Mouse (Mus musculus): ENCODE results near the gene Slc6a11.

Gene Slc6a11

GRCm38 (mm10) chr6:114264426-114264825 lies 133.4 kb downstream of the Slc6a11 start:
- no peak for DNase-seq (ENCODE audit: low read depth, low spot score)

DNA sequence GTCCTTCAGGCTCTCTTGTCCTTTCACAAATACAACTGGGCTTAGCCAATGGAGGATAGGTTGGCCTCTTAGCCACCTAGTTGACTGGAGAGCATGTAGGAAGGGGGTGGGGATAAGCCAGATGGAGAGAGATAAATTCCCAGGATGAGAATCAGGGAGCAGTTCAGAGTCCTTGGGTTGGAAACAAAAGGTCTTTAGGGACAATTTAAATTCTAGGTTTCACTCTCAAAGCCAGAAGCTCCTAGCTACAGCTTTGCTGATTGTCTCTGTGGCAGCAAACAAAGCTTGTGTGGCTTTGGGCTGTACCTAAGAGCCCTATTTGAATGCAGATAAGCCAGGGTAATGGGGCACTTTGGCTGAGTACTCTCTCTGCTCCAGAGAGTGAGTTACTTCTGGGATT lies 135.2 kb downstream of the Slc6a11 start:
- no peak for DNase-seq (ENCODE audit: low read depth, low spot score)

- DNase-seq (ENCODE audit: low read depth, low spot score), result no peak
These were observed 136.9 kb downstream of the Slc6a11 start for GRCm38 (mm10) chr6:114267979-114268378.

DNA sequence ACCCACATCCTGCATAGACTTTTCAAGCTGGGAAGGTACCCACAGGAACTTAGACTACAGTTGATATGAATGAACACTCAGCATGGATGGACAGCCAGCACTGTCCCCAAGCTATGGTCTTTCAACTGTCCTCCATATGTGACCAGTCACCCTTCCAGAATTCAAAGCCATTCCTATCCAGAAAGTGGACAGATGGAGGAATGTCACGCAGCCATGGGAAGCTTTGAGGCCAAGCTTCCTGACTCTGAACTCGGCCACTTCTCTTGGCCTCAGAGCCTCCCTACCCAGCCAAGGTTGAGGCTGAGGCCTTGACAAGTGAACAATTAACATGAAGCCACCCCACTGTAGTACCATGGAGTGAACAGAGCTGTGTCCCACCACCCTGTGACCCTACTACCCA lies 138.5 kb downstream of the Slc6a11 start:
- DNase-seq (ENCODE audit: low read depth, low spot score), result no peak

DNA sequence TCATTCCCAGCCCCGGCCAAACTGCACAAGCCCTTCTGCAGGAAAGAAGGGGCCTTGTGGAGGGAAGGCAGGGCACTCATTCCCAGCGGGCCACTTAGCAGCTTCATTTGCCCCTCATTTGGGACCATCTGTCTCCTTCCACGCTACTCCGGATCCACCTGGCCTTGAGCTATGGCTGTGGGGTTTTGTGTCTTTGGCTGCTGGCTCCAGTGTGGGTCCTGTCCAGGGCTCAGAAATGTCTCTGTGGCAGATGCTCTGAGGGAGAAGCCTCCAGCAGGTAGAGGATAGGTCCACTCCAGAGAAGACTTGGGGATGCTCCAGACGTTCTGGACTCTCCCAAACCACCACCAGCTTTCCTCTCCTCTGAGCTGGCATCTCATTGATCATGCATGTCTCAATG lies 139.8 kb downstream of the Slc6a11 start:
- DNase-seq (ENCODE audit: low read depth, low spot score), result no peak

- DNase-seq (ENCODE audit: low read depth, low spot score), result no peak
These were observed 141.2 kb downstream of the Slc6a11 start for GRCm38 (mm10) chr6:114272279-114272678.

- DNase-seq (ENCODE audit: low read depth, low spot score), result no peak
These were observed 143.1 kb downstream of the Slc6a11 start for GRCm38 (mm10) chr6:114273997-114274728.

- DNase-seq (ENCODE audit: low read depth, low spot score), result no peak
These were observed 144.8 kb downstream of the Slc6a11 start for GRCm38 (mm10) chr6:114275800-114276199.

DNA sequence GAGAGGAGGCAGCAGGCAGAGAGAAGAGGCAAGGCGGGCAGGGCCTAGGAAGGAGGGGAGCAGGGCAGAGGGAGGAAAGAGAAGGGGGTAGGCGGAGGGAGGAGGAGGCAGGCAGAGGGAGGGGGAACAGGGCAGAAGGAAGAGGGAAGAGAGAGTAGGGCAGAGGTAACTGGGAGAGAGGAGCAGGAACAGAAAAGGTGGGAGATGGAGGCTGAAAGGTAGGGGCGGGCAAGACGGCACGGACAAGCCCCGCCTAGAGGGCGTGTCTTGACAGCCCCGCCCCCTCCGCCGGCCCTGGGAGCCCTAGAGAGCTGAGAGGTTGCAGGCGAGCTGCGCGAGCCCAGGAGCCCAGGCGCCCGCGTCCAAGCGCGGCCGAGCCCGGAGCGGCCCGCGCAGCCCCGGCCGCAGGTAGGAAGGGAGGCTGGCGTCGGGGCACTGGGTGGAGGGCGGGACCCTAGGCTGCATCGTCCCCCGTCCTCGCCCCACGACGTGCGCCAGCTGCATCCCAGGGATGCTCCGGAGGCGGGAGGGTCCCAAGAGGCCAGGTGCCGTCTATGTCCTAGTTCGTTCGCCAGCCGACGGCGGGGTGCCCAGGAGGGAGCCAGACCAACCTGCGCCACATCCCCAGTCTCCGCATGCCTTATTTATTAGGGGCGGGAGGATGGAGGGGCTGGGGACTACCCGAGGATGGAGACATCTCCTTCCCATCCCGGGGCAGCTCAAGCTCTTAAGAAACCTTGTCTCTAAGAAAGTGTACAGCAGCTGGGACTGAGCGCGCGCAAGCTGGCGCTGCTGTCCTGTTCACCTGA lies 151.6 kb downstream of the Slc6a11 start, which contains the start of gene Slc6a1:
TSS of gene Slc6a1 (plus strand) at position 167 of the 809 bp plus-strand sequence.
- DNase-seq (ENCODE audit: low read depth, low spot score), result no peak

GRCm38 (mm10) chr6:114283278-114283770 lies 152.3 kb downstream of the Slc6a11 start:
- no peak for DNase-seq (ENCODE audit: low read depth, low spot score)

GRCm38 (mm10) chr6:114283927-114284703 lies 153.1 kb downstream of the Slc6a11 start:
- DNase-seq (ENCODE audit: low read depth, low spot score), result no peak

DNA sequence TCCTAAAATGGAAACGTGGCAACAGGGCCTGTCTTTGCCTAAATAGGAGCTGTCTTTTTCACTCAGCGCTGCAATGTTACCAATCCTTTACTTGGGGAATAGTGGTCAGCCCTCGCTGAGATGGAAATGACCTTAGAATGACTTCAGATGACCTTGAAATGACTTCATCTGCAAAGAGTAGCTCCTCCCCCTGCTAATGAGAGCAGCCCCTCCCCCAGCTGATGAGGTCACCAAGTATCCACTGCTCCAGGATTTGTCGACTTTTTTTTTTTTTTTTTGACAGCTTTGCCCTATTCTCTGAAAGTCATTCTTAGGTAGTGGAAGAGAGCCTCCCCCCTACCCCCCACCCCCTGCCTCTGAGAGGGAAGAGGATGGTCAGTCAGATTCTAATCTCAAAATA lies 154.4 kb downstream of the Slc6a11 start:
- no peak for DNase-seq (ENCODE audit: low read depth, low spot score)

- DNase-seq (ENCODE audit: low read depth, low spot score), result no peak
These were observed 158.1 kb downstream of the Slc6a11 start for GRCm38 (mm10) chr6:114289106-114289505.

- DNase-seq (ENCODE audit: low read depth, low spot score), result peak; percentile 75
These were observed 159.1 kb downstream of the Slc6a11 start for GRCm38 (mm10) chr6:114290184-114290583.

- no peak for DNase-seq (ENCODE audit: low read depth, low spot score)
These were observed 159.9 kb downstream of the Slc6a11 start for GRCm38 (mm10) chr6:114290929-114291328.

GRCm38 (mm10) chr6:114291396-114291795 lies 160.4 kb downstream of the Slc6a11 start:
- no peak for DNase-seq (ENCODE audit: low read depth, low spot score)

- no peak for DNase-seq (ENCODE audit: low read depth, low spot score)
These were observed 162.5 kb downstream of the Slc6a11 start for GRCm38 (mm10) chr6:114293511-114293910.

GRCm38 (mm10) chr6:114295086-114295485 lies 164.0 kb downstream of the Slc6a11 start:
- no peak for DNase-seq (ENCODE audit: low read depth, low spot score)

GRCm38 (mm10) chr6:114297260-114298002 lies 166.4 kb downstream of the Slc6a11 start:
- DNase-seq (ENCODE audit: low read depth, low spot score), result no peak

Data from brain, embryonic 18.5 days (tissue).